Mouse (Mus musculus): ENCODE measurements around the gene 2310034C09Rik. TPM values are rescaled to one million over a fixed set of nuclear protein-coding genes. Genes with fewer than 3 reads are reported as not detected.

The 2310034C09Rik gene
- polyA plus RNA-seq (2017; shearing (Covaris generic)): not detected

DNA sequence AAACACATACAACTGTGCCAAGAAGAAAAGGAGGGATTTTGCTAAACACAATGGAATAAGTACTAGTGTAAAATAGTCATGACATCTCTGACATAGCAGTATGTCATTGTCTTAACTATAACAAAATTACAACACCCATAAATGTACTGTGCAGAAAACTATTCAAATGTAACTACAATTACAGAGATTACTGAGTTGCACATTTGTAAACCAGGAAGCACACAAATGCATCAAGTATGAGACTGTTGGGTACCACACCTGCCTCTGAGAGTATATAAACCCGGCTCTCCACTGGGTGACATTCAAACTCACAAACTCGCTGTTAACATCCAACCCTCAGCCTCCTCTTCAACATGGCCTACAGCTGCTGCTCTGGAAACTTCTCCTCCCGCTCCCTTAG, at the start of gene 2310034C09Rik:
2310034C09Rik (plus strand) TSS at position 301 of the 400 bp plus-strand sequence.

DNA sequence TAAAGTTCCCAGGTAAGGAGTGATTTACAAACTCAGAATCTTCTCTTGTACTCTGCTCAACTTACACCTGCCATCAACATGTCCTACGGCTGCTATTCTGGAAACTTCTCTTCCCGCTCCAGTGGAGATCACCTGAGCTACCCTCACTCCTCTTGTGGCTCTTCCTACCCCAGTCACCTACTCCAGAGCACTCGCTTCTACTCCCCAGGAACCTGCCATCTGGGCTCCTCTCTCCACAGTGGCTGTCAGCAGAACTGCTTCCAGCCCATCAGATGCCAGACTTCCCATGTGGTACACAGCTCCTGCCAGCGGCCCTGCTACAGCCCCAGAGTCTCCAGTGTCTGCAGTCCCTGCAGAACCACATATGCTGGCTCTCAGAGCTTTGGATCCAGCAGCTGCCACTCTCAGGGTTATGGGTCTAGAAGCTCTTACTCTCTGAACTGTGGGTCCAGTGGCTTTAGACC, 29.8 kb upstream of the 2310034C09Rik start, which contains the start of gene Krtap13-1:
Krtap13-1 (plus strand) TSS at position 51 of the 464 bp plus-strand sequence.

DNA sequence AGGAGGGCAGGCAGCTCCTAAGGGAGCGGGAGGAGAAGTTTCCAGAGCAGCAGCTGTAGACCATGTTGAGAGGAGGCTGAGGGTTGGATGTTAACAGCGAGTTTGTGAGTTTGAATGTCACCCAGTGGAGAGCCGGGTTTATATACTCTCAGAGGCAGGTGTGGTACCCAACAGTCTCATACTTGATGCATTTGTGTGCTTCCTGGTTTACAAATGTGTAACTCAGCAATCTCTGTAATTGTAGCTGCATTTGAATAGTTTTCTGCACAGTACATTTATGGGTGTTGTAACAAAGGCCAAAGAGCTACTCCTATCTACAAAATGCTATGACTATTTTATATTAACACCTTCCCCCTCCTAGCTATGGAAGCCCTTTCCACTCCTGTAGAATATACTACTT, 7.1 kb upstream of the 2310034C09Rik start, which contains the start of gene Krtap13:
Krtap13 (minus strand) TSS at position 101 of the 400 bp plus-strand sequence.

DNA sequence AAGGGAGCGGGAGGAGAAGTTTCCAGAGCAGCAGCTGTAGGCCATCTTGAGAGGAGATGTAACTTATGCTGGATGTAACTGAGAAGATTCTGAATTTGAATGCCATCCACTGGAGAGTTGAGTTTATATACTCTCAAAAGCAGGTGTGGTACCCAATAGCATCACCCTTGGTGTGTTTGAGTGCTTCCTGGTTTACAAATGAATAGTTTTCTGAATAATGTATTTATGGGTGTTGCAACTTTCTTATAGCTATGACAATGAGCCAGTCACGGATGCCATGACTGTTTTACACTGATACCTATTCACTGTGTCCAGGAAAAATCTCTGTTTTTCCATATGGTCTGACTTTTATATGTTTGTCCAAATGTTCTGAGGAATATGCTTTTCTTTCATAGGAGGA, 15.5 kb downstream of the 2310034C09Rik start, which contains the start of gene 2310057N15Rik:
2310057N15Rik (minus strand) TSS at position 101 of the 400 bp plus-strand sequence.

DNA sequence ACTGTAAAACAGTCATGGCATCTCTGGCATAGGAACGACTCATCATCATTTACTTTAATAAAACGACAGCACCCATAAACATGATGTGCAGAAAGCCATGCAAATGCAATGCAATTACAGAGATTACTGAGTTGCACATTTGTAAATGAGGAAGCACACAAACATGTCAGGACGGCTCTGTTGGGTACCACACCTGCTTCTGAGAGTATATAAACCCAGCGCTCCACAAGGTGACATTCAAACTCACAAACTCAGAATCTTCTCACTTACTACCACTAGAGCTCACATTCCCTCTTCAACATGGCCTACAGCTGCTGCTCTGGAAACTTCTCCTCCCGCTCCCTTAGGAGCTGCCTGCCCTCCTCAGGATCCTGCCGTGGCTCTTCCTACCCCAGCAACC, 18.9 kb downstream of the 2310034C09Rik start, which contains the start of gene Gm5965:
Gm5965 (plus strand) TSS at position 301 of the 400 bp plus-strand sequence.

Other genes with a start within 250 kb of the 2310034C09Rik start
- not detected for gene Cldn8, start 195.7 kb upstream of the 2310034C09Rik start, polyA plus RNA-seq (2017; shearing (Covaris generic))
- gene Krtap24-1, start 146.6 kb upstream of the 2310034C09Rik start, polyA plus RNA-seq (2017; shearing (Covaris generic)): not detected
- gene 2310079G19Rik, start 131.2 kb upstream of the 2310034C09Rik start, polyA plus RNA-seq (2017; shearing (Covaris generic)): not detected
- not detected for gene Krtap26-1, start 111.1 kb upstream of the 2310034C09Rik start, polyA plus RNA-seq (2017; shearing (Covaris generic))
- not detected for gene Krtap27-1, start 87.2 kb upstream of the 2310034C09Rik start, polyA plus RNA-seq (2017; shearing (Covaris generic))
- not detected for gene 2310061N02Rik, start 50.9 kb upstream of the 2310034C09Rik start, polyA plus RNA-seq (2017; shearing (Covaris generic))
- not detected for gene Krtap13-1, start 30.0 kb upstream of the 2310034C09Rik start, polyA plus RNA-seq (2017; shearing (Covaris generic))
- gene Krtap13, start 7.2 kb upstream of the 2310034C09Rik start, polyA plus RNA-seq (2017; shearing (Covaris generic)): not detected
- not detected for gene 2310057N15Rik, start 15.4 kb downstream of the 2310034C09Rik start, polyA plus RNA-seq (2017; shearing (Covaris generic))
- gene Gm5965, start 19.0 kb downstream of the 2310034C09Rik start, polyA plus RNA-seq (2017; shearing (Covaris generic)): not detected
- gene Gm20741, start 53.4 kb downstream of the 2310034C09Rik start, polyA plus RNA-seq (2017; shearing (Covaris generic)): not detected
- not detected for gene Krtap15, start 61.4 kb downstream of the 2310034C09Rik start, polyA plus RNA-seq (2017; shearing (Covaris generic))
- not detected for gene Krtap14, start 67.3 kb downstream of the 2310034C09Rik start, polyA plus RNA-seq (2017; shearing (Covaris generic))
- gene Krtap19-1, start 110.6 kb downstream of the 2310034C09Rik start, polyA plus RNA-seq (2017; shearing (Covaris generic)): not detected
- not detected for gene Krtap19-2, start 115.4 kb downstream of the 2310034C09Rik start, polyA plus RNA-seq (2017; shearing (Covaris generic))
- gene Krtap19-3, start 119.2 kb downstream of the 2310034C09Rik start, polyA plus RNA-seq (2017; shearing (Covaris generic)): not detected
- not detected for gene Krtap19-4, start 126.2 kb downstream of the 2310034C09Rik start, polyA plus RNA-seq (2017; shearing (Covaris generic))
- gene Krtap19-5, start 137.6 kb downstream of the 2310034C09Rik start, polyA plus RNA-seq (2017; shearing (Covaris generic)): not detected
- gene Krtap19-9b, start 173.4 kb downstream of the 2310034C09Rik start, polyA plus RNA-seq (2017; shearing (Covaris generic)): not detected
- gene Krtap16-3, start 204.0 kb downstream of the 2310034C09Rik start, polyA plus RNA-seq (2017; shearing (Covaris generic)): not detected